Mouse (Mus musculus) erythroblast, embryonic 14.5 days (primary cell): ENCODE results near the gene Prmt8.

Source experiments
- GATA1 ChIP-seq: IDR thresholded peaks from 2 replicates; pipeline ENCODE4 v1.6.1; 2012; ENCODE audit warnings: low read length, inconsistent platforms, mixed read lengths
- TAL1 ChIP-seq: IDR thresholded peaks from 3 replicates; pipeline ENCODE4 v1.6.1; 2012; ENCODE audit warnings: low read length, inconsistent platforms, mixed read lengths

- no peak for TF ChIP-seq TAL1
- no peak for TF ChIP-seq GATA1
These were observed 2.6 kb downstream of the Prmt8 start for GRCm38 (mm10) chr6:127766641-127767200.
